Mouse (Mus musculus) CD4-positive naive resting alpha-beta T cell, adult 57 days (primary cell): ENCODE data around the gene Gm11939. TPM values are rescaled to one million over a fixed set of nuclear protein-coding genes. Genes with fewer than 3 reads are reported as not detected.

Experiments
- total RNA-seq: library from RNA; stranded (reverse); gene quantifications from one replicate; pipeline ENCODE4 v1.2.4, GENCODE M21; 2023

The Gm11939 gene
- total RNA-seq = not detected

DNA sequence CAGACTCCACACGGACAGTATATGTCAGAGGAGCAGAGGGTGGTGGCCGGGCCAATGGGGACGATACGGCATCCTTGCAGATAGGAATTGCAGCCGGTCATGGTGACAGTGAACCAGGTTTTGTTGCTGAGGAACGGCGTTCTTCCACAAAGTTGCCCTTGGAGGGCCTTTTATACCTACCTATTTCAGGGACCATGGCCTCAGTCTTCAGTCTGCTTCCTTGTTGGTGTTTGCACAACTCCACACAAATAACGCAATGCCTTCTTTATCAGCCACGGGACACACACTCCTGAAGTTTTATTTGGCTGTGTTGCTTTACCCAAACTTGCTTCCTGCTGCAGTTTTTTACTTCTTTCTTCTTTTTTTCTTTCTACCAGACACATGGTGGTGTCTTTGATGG is at the start of gene Gm11939:
Gm11939 (minus strand) TSS at position 101 of the 400 bp plus-strand sequence.

DNA sequence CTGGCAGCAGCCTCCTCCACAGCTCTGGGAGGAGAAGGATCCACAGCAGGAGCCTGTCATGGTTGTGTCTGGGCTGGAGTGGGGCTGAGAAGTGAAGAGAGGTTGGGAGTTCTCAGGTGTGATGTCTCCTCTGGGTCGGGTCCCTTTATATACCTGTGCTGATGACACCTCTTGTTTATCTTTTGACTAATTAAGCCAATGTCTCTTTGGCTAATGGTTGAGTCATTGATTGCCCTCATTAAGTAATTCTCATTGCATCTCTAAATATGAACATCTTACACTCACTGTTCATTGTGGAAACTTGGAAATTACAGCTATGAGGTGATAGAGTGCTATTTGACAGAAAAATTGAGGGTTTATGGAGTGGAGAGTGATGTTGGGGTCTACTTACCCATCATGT is 43.9 kb upstream of the Gm11939 start, which contains the start of gene Gm11938:
Gm11938 (minus strand) TSS at position 101 of the 400 bp plus-strand sequence.

DNA sequence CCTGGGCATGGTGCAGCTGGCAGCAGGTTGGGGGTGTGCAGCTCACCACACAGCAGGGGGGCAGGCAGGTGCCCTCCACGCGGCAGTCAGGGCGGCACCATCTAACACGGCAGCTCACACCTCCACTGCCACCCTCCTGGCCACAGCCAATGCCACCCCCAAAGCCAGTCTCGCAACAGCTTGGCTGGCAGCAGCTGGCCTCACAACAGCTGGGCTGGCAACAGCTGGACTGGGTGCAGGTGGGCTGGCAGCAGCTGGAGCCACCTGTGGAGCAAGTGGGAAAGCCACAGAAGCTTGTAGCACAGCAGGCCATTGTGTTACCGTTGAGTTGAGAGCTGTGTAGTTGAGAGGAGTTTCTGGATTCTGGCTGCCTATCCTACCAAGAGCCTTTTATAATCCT is 38.5 kb upstream of the Gm11939 start, which contains the start of gene Krtap9-3:
Krtap9-3 (minus strand) TSS at position 364 of the 400 bp plus-strand sequence.

DNA sequence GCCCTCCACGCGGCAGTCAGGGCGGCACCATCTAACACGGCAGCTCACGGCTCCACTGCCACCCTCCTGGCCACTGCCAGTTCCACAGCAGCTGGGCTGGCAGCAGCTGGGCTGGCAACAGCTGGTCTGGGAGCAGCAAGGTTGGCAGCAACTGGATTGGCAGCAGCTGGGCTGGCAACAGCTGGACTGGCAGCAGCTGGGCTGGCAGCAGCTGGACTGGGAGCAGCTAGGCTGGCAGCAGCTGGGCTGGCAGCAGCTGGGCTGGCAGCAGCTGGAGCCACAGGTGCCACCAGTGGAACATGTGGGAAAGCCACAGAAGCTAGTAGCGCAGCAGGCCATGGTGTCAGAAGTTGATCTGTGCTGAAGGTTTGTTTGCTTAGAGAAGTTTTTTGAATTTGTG is 31.7 kb upstream of the Gm11939 start, which contains the start of gene Krtap1-3:
Krtap1-3 (minus strand) TSS at position 359 of the 400 bp plus-strand sequence.

DNA sequence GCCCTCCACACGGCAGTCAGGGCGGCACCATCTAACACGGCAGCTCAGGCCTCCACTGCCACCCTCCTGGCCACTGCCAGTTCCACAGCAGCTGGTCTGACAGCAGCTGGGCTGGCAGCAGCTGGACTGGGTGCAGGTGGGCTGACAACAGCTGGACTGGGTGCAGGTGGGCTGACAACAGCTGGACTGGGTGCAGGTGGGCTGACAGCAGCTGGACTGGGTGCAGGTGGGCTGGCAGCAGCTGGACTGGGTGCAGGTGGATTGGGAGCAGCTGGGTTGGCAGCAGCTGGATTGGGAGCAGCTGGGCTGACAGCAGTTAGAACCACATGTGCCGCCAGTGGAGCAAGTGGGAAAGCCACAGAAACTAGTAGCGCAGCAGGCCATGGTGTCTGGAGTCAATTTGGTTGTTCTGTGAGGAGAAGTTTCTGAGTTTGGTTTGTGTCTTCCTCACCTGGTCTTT is 24.0 kb upstream of the Gm11939 start, which contains the start of gene Krtap1-4:
Krtap1-4 (minus strand) TSS at position 410 of the 460 bp plus-strand sequence.

DNA sequence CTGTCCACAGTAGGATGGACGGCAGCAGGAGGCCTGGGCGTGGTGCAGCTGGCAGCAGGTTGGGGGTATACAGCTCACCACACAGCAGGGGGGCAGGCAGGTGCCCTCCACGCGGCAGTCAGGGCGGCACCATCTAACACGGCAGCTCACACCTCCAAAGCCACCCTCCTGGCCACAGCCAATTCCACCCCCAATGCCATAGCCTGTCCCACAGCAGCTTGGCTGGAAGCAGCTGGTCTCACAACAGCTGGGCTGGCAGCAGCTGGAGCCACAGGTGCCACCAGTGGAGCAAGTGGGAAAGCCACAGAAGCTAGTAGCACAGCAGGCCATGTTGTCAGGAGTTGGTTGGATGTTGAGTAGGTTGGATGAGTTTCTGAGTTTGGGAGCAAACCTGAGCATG is 21.4 kb upstream of the Gm11939 start, which contains the start of gene Krtap1-5:
Krtap1-5 (minus strand) TSS at position 381 of the 400 bp plus-strand sequence.

DNA sequence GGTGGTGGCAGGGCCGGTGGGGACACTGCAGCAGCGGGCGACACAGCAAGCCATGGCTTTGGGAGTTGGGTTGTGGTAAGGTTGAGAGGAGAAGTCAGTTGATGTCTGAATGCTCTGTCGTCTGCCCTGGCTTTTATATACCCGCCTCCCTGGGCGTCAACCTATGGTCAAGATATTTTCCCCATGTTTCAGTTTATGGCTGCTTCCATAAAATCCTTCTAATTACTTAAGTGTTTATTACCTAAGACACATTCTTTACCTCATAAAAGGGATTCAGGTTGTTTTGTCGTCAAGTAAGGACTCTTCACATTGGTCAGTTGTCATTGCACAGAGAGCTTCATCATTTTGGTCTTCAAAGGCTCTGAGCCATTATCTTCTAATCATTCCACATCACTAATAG is 7.3 kb upstream of the Gm11939 start, which contains the start of gene Krtap3-1:
Krtap3-1 (minus strand) TSS at position 101 of the 400 bp plus-strand sequence.

DNA sequence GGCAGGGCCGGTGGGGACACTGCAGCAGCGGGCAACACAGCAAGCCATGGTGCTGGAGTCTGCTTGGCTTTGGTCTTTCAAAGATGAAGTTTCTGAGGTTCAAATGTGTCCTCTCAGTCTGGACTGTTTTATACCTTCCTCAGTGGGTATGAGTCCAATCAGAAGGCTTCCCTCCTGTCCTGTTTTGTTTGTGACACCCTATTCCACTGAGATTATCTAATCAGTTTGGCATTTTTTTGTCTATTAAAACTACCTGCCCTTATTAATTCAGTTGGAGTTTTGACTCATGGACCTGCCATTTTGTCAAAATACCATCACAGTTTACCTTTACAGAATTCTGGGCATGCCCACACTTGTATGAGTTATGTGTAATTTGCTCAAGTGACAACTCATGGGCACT is 2.5 kb downstream of the Gm11939 start, which contains the start of gene Krtap3-2:
Krtap3-2 (minus strand) TSS at position 101 of the 400 bp plus-strand sequence.

DNA sequence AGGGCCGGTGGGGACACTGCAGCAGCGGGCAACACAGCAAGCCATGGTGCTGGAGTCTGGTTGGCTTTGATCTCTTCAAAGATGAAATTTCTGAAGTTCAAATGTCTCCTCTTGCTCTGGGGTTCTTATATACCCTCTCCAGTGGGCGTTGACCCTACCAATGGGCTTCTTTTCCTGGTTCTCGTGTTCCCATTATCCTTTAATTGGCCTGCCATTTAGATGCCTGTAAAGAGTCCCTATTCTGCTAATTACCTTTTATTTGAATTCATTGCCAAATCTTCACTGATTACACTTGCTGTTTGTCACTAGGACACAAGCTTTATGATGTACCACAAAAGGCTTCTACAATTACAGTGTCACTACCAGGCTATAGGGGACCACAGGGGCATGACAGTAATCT is 8.5 kb downstream of the Gm11939 start, which contains the start of gene Krtap3-3:
Krtap3-3 (minus strand) TSS at position 101 of the 400 bp plus-strand sequence.

DNA sequence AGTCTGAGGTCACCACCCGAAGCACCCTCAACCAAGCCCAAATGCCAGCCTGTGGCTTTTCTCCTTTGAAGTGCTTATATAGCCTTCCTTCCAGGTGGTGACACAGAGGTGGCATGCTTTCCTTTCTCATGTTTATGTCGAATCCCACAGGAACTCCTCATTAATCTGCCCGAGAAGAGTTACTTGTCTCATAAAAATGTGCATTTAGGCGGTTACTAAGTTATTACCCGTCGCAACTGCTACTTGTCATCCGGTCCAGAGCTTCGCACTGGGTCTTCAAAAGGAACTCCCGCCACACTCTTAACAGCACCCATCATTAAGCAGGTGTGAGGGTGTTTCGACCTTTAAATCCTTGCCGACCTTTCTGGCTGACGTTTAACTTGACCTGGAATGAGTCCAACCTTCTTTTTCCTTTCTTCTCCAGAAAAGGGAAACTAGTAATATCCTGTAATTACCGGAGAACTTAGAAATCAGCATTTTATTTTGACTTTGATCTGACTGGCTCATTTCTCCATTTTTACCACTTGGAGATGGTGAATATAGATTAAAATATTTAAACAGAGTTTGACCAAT is 37.9 kb downstream of the Gm11939 start, which contains the start of gene Krt39:
Krt39 (minus strand) TSS at position 51 of the 573 bp plus-strand sequence.

Other genes starting within 250 kb of the Gm11939 start
- not detected for gene Krt25, start 236.5 kb downstream of the Gm11939 start, total RNA-seq
- gene Krt26, start 221.5 kb downstream of the Gm11939 start, total RNA-seq = not detected
- gene Krt27, start 208.4 kb downstream of the Gm11939 start, total RNA-seq = not detected
- gene Krt28, start 184.6 kb downstream of the Gm11939 start, total RNA-seq = not detected
- 1.2 TPM for gene Krt10, start 170.1 kb downstream of the Gm11939 start, total RNA-seq
- not detected for gene Krt12, start 137.2 kb downstream of the Gm11939 start, total RNA-seq
- not detected for gene Krt20, start 121.3 kb downstream of the Gm11939 start, total RNA-seq
- gene Krt23, start 66.3 kb downstream of the Gm11939 start, total RNA-seq = not detected
- gene Krt39, start 38.1 kb downstream of the Gm11939 start, total RNA-seq = not detected
- not detected for gene Krt40, start 16.3 kb downstream of the Gm11939 start, total RNA-seq
- not detected for gene Krtap3-3, start 8.6 kb downstream of the Gm11939 start, total RNA-seq
- not detected for gene Krtap3-2, start 2.6 kb downstream of the Gm11939 start, total RNA-seq
- gene Krtap3-1, start 7.2 kb upstream of the Gm11939 start, total RNA-seq = not detected
- not detected for gene Krtap1-5, start 21.6 kb upstream of the Gm11939 start, total RNA-seq
- not detected for gene Krtap1-4, start 24.2 kb upstream of the Gm11939 start, total RNA-seq
- gene Krtap1-3, start 31.9 kb upstream of the Gm11939 start, total RNA-seq = not detected
- not detected for gene Krtap9-3, start 38.6 kb upstream of the Gm11939 start, total RNA-seq
- not detected for gene Gm11938, start 43.8 kb upstream of the Gm11939 start, total RNA-seq
- not detected for gene Gm11937, start 50.7 kb upstream of the Gm11939 start, total RNA-seq
- gene Krtap2-4, start 55.4 kb upstream of the Gm11939 start, total RNA-seq = not detected
- not detected for gene Gm11562, start 61.0 kb upstream of the Gm11939 start, total RNA-seq
- gene Krtap4-1, start 68.8 kb upstream of the Gm11939 start, total RNA-seq = not detected
- gene Krtap4-2, start 75.6 kb upstream of the Gm11939 start, total RNA-seq = not detected
- gene Krtap4-7, start 84.6 kb upstream of the Gm11939 start, total RNA-seq = not detected
- gene Gm11555, start 90.8 kb upstream of the Gm11939 start, total RNA-seq = not detected
- gene Gm11563, start 99.5 kb upstream of the Gm11939 start, total RNA-seq = not detected
- gene Krtap4-6, start 106.5 kb upstream of the Gm11939 start, total RNA-seq = not detected
- gene Gm14190, start 131.3 kb upstream of the Gm11939 start, total RNA-seq = not detected
- not detected for gene Gm14180, start 174.8 kb upstream of the Gm11939 start, total RNA-seq
- gene Gm11595, start 213.4 kb upstream of the Gm11939 start, total RNA-seq = not detected
- not detected for gene Krtap4-8, start 221.2 kb upstream of the Gm11939 start, total RNA-seq
- gene Krtap4-9, start 225.7 kb upstream of the Gm11939 start, total RNA-seq = not detected
- gene Gm11596, start 234.0 kb upstream of the Gm11939 start, total RNA-seq = not detected
- not detected for gene Gm11569, start 239.5 kb upstream of the Gm11939 start, total RNA-seq
- not detected for gene Gm11554, start 245.0 kb upstream of the Gm11939 start, total RNA-seq